Mouse (Mus musculus): Measurements from ENCODE around the gene Map4.

Map4 gene

DNA sequence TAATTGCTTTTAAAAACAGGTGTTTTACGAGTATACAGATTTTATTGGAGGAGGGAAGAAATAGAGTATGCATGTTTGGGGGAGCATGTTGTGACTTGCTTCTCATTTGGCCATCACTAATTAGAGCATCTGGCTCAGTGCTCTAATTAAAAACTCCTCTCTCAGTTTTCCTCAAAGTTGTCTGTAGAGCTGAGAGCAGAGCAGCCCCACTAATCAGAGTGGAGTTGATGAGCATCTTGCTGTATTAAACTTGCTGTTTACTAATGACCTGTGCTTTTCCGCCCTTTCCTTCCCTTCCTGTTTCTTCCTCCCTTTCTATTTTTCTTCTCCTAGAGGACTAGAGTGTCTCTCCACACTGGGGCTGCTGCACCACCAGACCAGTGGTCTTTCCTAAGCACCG is 71.2 kb downstream of the Map4 start:
- DNase-seq: no peak

DNA sequence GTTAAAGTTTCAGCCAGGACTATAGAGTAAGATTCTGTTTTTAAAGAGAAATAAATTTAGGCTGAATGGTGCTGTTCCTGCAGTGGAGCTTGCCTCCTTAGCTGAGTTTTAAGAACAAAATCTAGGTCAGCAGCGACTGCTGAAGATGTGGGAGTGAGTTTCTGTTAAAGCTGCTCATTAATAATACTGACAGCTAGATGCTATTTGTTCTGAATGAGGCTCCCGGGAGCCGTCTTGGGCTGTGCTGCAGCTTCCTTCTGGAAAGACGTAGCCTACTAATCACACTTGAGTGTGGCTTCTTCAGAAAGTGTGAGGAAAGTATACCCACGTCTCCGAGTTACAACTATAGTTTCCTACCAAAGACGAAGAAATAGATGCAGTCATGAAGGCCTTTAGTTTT is 88.0 kb downstream of the Map4 start:
- no peak for DNase-seq

GRCm38 (mm10) chr9:110020405-110020804 is 89.1 kb downstream of the Map4 start:
- DNase-seq: no peak

DNA sequence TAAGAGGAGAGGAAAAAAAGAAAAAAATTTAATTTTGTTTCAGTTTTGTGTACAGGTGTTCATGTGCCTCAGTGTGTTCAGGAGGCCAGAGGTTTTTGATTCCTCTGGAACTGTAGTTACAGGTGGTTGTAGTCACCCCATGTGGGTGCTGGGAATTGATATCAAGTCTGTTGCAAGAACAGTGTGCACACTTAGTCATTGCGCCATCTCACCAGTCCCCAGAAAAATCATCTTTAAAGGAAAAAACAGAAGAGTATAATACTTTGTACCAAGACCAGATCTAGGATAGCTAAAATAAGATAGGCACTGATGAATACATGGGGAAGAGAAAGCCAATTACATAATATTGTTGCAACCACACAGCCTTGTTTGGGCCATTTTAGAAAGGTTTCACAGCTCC is 90.2 kb downstream of the Map4 start:
- DNase-seq: no peak

DNA sequence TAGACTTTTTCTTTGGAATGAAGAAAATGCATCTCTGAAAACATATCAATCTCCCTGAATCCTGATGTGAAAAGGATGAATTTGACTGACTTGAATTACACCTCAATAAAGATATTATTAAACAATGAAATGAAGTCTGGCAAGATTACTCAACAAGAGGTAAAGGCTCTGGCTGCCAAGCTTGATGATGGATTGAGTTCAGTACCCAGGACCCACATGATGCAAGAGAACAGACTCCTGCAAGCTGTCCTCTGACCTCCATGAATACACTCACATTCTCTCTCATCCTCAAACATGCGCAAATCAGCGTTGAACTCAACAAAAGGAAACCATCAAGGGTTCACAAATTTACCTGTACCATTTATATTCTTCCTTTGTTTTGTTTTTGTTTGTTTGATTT is 90.9 kb downstream of the Map4 start:
- DNase-seq: no peak

DNA sequence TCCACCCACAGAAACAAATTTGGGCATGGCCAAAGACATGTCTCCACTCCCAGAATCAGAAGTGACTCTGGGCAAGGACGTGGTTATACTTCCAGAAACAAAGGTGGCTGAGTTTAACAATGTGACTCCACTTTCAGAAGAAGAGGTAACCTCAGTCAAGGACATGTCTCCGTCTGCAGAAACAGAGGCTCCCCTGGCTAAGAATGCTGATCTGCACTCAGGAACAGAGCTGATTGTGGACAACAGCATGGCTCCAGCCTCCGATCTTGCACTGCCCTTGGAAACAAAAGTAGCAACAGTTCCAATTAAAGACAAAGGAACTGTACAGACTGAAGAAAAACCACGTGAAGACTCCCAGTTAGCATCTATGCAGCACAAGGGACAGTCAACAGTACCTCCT is 103.8 kb downstream of the Map4 start:
- DNase-seq: no peak

GRCm38 (mm10) chr9:110037895-110038294 is 106.6 kb downstream of the Map4 start:
- no peak for DNase-seq

DNA sequence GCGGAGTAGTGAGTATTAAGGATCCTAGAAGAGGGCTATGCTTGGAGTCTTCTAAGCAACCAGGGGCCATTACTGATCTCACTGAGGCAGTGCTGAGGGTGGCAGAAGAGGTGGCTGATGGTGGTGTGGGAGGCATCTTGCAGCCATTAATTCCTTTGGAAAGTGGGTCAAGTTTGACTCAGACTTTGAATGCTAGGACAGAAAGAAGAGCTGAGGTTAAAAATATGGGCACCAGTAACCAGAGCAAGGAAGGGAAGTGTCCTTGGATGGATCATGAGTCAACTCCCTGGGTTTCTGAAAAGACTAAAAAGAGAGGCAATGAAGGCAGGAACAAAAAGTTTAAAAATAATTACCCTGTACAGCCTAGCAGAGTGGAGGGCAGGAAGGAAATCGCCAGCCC is 107.2 kb downstream of the Map4 start:
- no peak for DNase-seq

- DNase-seq: no peak
These were observed 113.1 kb downstream of the Map4 start for GRCm38 (mm10) chr9:110044373-110044772.

DNA sequence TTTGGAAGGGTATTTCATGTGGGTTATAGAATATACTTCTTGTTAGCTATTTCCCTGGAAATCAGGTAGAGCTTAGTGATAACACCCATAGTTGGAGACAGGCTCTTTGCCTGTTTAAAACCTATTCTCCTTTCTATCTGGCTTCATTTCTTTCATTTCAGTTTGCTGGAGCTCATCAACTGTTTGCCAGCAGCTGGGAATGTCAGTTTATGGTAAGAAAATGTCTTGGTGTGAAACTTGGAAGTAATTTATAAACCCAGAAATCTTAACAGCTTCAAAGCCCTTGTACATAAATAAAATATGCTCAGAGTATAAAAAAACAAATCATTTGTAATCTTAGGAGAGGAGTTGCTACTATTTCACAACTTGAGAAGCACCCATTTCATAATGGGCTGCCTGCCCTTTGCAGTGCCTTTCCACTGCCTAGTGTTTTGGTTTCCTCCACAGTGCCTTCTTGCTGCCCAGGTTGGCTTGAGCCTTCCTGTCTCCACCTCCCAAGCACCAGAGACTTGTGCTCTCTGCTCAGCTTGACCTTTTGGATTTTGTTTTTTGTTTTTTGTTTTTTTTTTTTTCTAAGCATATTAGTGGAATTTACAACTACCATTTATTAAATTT is 114.6 kb downstream of the Map4 start:
- DNase-seq: no peak

DNA sequence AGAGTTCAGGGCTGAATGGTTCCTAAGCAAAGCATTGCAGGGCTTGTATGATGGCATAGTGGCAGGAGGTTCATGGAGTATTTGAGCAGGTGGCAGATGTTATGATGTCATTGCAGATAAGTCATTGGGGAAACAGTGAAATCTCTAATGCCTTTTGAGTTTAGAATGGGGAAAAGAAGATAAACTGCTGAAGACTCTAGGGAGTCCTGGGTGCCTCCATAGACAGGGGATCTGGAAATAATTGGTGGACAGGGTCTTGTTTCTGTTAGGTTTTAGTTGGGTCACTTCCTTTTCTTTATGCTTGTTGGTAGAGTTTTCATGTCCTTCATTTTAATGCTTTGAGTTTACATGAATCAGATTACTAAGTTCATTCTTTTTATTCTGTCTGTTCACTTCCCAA is 116.0 kb downstream of the Map4 start:
- DNase-seq: no peak

DNA sequence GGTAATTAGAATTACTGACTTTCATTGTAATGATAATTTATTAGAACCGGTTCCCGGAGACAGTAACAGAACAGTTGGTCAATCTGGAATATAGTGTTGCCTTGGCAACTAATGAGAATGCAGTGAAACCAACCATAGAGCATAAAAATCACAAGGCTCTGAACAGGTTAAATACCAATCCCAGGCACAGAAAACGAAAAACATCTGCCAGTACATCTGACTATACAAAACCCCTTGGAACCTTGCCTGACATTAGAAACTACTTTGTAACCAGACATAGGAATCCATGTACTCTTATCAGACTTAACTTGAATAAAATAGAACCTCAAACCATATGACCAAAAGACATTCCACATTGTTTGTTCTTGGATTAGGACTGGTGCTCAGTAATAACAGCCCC is 116.6 kb downstream of the Map4 start:
- no peak for DNase-seq

GRCm38 (mm10) chr9:110051184-110051583 is 119.9 kb downstream of the Map4 start:
- DNase-seq: no peak

DNA sequence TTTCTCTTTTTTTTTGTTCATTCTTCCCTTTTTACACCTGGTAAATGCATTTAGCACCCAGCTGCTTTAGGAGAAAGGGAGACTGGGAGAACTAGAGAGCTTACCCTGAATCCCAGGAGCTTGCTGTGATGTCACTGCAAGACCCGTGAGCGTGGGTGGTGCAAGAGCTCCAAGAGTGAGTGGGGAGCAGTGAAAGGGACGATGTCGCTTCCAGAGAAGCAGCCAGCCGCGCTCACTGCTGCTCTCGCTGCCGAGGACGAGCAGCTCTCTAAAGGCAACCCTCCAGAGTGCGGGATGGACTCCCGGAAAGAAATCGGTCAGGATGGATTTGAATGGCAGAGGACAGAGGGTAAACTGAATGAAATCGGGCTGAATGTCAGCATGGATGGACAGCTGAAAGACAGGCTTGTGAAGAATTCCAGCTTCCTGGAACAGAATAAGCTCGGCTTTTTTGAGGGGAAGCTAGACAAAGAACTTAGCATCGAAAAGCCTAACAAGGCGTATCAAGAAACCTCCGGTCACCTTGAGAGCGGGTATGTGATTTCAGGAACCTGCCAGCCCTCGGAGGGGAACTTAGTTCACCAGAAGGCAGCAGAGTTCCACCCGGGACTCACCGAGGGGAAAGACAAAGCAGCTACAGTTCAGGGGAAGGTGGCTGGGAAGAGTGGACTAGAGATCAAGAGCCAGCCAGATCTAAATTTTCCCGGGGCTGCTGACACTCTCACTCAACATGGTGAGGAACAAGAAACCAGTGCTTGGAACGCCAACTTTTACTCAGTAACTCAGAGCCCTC is 120.8 kb downstream of the Map4 start:
- no peak for DNase-seq

DNA sequence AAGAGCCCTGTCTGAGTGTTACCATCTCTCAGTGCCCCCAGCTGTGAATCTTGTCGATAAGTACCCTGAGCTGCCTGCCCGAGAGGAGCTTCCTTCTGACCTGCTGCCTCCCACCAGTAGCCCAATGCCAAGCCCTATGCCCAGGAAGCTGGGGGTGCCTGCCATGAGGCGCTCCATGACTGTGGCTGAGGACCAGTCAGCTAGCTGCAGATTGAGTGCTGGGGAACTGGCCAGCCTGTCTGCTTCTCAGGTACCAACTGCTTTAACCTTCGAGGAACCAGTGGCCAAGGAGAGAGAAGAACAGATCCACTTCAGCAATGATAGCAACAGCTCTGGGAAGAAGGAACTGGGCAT is 121.7 kb downstream of the Map4 start:
- no peak for DNase-seq

DNA sequence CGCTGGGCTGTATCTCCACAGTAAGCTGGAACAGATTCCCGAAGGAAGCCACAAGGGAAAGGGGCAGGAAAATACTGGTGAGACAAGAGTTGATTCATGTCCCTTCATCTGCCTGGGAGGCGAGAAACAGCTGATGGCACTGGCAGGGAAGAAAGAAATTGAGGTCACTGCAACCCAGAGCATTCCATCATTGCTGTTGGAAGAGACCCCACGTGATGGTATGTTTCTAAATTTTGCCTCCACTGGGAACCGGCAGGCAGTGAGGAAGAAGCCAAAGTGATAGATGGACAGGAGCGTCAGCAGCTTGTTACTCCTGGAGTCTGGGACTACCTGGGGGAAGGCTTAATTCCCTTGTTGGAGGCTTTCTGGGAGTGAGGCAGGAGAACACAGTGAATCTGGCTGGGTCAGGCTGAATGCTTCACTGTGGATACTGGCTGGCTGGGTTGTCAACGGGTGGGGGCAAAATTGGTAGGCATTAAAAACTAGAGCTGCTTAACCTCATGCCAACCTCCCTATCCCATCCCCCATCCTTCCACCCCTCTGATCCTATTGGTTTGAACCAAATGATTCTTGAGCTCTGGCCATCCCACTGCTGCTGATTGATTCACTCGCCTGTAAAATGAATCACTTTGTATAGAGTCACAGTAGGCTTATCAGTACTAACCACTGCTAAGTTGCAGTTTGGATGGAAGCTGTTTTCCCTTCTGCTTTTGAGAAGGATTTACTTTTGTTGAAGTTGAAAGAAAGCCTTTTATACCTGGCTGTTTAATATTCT is 122.2 kb downstream of the Map4 start:
- no peak for DNase-seq

- no peak for DNase-seq
These were observed 122.8 kb downstream of the Map4 start for GRCm38 (mm10) chr9:110054080-110054421.

GRCm38 (mm10) chr9:110054781-110055180 is 123.5 kb downstream of the Map4 start:
- no peak for DNase-seq

- no peak for DNase-seq
These were observed 125.9 kb downstream of the Map4 start for GRCm38 (mm10) chr9:110057200-110057599.

- no peak for DNase-seq
These were observed 129.5 kb downstream of the Map4 start for GRCm38 (mm10) chr9:110060761-110061160.

GRCm38 (mm10) chr9:110062405-110062804 is 131.1 kb downstream of the Map4 start:
- DNase-seq: no peak

DNA sequence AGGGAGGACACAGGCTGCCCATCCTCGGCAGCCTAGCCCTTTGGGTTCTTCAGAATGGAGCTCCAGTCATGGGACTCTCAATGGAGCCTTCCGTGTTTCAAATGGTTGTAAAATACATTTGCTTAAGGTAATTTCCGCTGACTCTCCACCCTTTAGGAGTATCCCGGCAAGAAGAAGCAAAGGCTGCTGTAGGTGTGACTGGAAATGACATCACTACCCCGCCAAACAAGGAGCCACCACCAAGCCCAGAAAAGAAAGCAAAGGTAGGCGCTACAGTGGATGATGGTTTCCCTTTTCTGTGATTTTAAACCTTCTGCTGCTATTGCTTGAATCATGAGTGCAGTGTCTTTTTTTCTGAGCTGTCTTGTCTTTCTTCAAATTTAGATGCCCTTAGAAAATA is 131.6 kb downstream of the Map4 start:
- no peak for DNase-seq

GRCm38 (mm10) chr9:110064641-110065040 is 133.4 kb downstream of the Map4 start:
- no peak for DNase-seq

DNA sequence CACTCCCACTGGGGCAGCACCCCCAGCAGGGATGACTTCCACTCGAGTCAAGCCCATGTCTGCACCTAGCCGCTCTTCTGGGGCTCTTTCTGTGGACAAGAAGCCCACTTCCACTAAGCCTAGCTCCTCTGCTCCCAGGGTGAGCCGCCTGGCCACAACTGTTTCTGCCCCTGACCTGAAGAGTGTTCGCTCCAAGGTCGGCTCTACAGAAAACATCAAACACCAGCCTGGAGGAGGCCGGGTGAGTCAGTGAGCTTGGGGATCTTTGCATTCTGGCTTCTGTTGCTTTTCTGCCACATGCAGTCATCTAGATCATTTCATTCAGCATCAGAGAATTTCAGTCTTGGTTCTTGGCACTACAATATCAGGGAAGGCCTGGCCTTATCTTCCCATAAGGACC is 137.5 kb downstream of the Map4 start:
- no peak for DNase-seq

Data from kidney, adult 8-10 months (tissue).